Mouse (Mus musculus) liver, postnatal 0 days (tissue): Measurements from ENCODE around the gene Bloc1s1.

Experiments
- CTCF ChIP-seq: sonication (generic); IDR thresholded peaks from 2 replicates; pipeline ENCODE4 v1.5.1; 2016; ENCODE audit warnings: antibody characterized with exemption, low read depth
- EP300 ChIP-seq: IDR thresholded peaks from 2 replicates; pipeline ENCODE4 v1.6.1; 2016; ENCODE audit warnings: antibody characterized with exemption, low read depth, mild to moderate bottlenecking

GRCm38 (mm10) chr10:128878811-128879210, 45.0 kb downstream of the Bloc1s1 start:
- TF ChIP-seq CTCF (no peak), EP300 (no peak)
